Mouse (Mus musculus): ENCODE measurements around the gene Tmem138.

DNA sequence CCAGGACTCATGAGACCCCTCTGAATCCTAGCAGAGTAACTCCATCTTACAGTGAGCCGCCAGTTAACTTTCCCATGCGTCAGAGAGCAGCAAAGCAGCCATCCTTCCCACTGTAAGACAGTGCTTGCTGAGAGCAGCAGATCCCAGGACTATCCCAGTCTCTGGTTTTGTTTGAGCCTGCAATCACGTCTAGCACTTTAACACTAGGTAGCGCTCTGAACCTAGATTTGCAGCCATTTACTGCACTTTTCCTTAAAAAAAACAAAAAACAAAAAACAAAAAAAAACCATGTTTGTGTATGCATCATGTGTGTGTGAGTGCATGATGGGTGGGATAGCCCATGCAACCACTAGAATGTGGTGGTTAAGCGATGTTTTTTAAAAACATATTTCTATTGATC is 17.1 kb downstream of the Tmem138 start:
- TF ChIP-seq CTCF (IDR thresholded peaks at IDR 0.05) = peak; percentile 60
- TF ChIP-seq EP300 (IDR thresholded peaks at IDR 0.05) = no peak
